Mouse (Mus musculus) neural tube, embryonic 14.5 days (tissue): Measurements from ENCODE around the gene Chmp6. TPM values are rescaled to one million over a fixed set of nuclear protein-coding genes. Genes with fewer than 3 reads are reported as not detected.

Experiments used
- ATAC-seq: fragments of 200-750 bp; cut with Nextera tagmentation; 2 replicates; pipeline ENCODE4 v1.8.0; 2017; ENCODE audit warnings: low read depth, mild to moderate bottlenecking, moderate TSS enrichment, moderate library complexity
- H3K27ac ChIP-seq: fragments of 300-500 bp; sonication (generic); 2 replicates; pipeline ENCODE4 v1.5.1; 2014; ENCODE audit warnings: low read depth, mild to moderate bottlenecking, control low read depth, low read length, moderate library complexity, mixed read lengths
- H3K27me3 ChIP-seq: fragments of 300-500 bp; sonication (generic); 2 replicates; pipeline ENCODE4 v1.6.1; 2014; ENCODE audit warnings: low read length; ENCODE audit not compliant: control insufficient read depth, insufficient read depth
- H3K36me3 ChIP-seq: fragments of 300-500 bp; sonication (generic); 2 replicates; pipeline ENCODE4 v1.6.1; 2014; ENCODE audit warnings: low read length, mixed read lengths; ENCODE audit not compliant: control insufficient read depth, insufficient read depth
- H3K4me1 ChIP-seq: fragments of 300-500 bp; sonication (generic); 2 replicates; pipeline ENCODE4 v1.6.1; 2014; ENCODE audit warnings: low read length; ENCODE audit not compliant: control insufficient read depth, insufficient read depth
- H3K4me2 ChIP-seq: fragments of 300-500 bp; sonication (generic); 2 replicates; pipeline ENCODE4 v1.6.1; 2014; ENCODE audit warnings: mild to moderate bottlenecking, low read depth, low read length, control low read depth
- H3K4me3 ChIP-seq: fragments of 300-500 bp; sonication (generic); 2 replicates; pipeline ENCODE4 v1.5.1; 2014; ENCODE audit warnings: low read depth, low read length, control low read depth, mixed read lengths
- H3K9ac ChIP-seq: fragments of 300-500 bp; sonication (generic); replicated peaks from 2 replicates; pipeline ENCODE4 v1.6.1; 2014; ENCODE audit warnings: low read depth, mild to moderate bottlenecking, control low read depth, low read length, mixed read lengths
- H3K9me3 ChIP-seq: fragments of 300-500 bp; sonication (generic); 2 replicates; pipeline ENCODE4 v1.6.1; 2016; ENCODE audit warnings: low read length; ENCODE audit not compliant: control insufficient read depth
- WGBS: fragments of 180-500 bp; shearing (Covaris S2); extraction: QIAGEN DNeasy Blood & Tissue Kit; methylation state at CpG from one replicate; pipeline ENCODE4 v1.1.7; 2014; 5-methylcytosine and 5-hydroxymethylcytosine counted together
- polyA plus RNA-seq: library from polyadenylated mRNA; unstranded; fragments of >200 nt; fragmentation: Nextera tagmentation; extraction: Ambion mirVana; gene quantifications from 2 replicates; pipeline ENCODE4 v1.2.1, GENCODE M21; 2014

Gene Chmp6
- polyA plus RNA-seq: 92.9 and 101 TPM in 2 replicates

DNA sequence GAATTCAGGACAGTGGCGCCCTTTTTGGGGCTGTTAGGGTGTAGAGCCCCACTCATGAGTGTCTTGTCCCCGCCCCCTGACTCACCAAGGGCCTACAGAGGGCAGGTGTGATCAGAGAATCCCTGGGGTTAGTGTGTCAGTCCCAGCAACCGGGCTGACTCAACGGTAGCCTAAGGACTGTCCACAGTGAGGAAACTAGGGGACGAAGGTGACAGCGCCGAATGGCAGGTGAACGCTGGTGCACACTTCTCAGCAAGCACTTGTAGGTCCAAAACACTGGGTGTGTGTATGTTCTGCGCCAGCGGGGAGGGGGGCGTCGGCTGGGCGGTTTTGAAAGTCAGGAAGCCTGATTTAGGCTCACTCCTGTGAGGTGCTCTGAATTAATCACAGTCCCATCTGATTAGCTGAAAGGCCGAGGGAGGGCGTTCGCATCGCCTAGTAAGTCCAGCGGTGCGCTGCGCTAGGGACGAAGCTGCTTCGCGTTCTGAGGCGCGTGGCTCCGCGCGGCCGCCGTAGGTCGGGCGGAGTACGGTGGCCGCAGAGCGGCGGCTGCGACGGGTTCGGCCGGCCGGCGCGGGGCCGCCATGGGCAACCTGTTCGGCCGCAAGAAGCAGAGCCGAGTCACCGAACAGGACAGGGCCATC is at the start of gene Chmp6:
Gene Chmp6, plus strand, starts transcription at position 151 of the 644 bp plus-strand sequence.
- Histone ChIP-seq H3K27me3 (no peaks in the 10 kb centered on the region), H3K9me3 (no peaks in the 10 kb centered on the region), H3K4me2 (peak within 1 kb of the TSS; percentile 78), H3K4me1 (peaks cover 13% of the 10 kb centered on the region), H3K27ac (peak within 1 kb of the TSS; percentile 65; the same call in 1 of the 2 replicates), H3K36me3 (peaks cover 18% of the 10 kb centered on the region), H3K4me3 (peak within 1 kb of the TSS; percentile 91), H3K9ac (peak within 1 kb of the TSS; percentile 92)
- peak; percentile 74 for ATAC-seq
- 1% methylated on average over 44 of the region's 48 CpGs for WGBS

DNA sequence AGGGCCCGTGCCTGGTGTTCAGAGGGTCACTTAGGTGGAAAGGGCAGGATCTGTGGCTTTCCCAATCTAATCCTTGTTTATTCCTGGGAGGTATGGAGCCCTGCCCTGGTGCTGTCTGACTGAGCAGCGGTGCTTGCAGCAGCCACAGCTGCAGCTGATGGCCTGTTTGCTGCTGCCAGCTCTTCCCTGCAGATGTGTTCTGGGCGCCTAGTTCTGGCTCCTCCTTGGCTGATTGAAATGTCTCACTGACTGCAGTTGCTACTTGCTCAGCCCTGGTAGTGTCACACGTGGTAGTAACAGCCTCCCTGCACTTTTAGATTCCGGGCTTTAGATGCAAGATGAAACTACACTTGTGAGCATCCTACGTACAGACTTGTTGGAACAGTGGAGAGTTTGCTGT is 46.4 kb upstream of the Chmp6 start:
- WGBS: 85% methylated on average over 6 of the region's 6 CpGs

DNA sequence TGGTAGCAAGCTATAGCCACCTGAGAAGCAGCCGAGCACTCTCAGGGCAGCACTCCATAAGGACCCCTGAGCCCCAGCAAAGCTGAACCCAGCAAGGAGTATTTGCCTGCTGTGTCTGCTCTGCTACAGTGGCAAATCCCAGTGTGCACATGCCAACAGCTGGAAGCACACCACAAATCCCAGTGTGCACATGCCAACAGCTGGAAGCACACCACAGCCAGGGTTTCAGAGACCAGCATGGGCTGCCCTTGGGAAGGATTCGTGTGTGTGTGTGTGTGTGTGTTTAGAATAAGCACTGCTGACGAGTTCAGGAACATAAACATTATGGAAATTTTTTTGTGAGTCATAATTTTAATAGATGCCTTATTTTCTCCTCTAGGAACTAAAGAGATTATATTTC is 45.1 kb upstream of the Chmp6 start:
- H3K27ac ChIP-seq: no peak overlapping the region
- WGBS: 72% methylated on average over 3 of the region's 3 CpGs

More for the DNA sequence above, 46.4 kb upstream of the Chmp6 start:
- Histone ChIP-seq H3K4me2 (no peak overlapping the region), H3K9me3 (no peaks in the 10 kb centered on the region), H3K4me3 (no peak overlapping the region), H3K36me3 (peaks cover 6% of the 10 kb centered on the region; the same call in 1 of the 2 replicates), H3K4me1 (0 out of 2 replicates have a peak, but pooled peaks cover 2% of the 10 kb centered on the region), H3K9ac (no peak overlapping the region), H3K27me3 (no peaks in the 10 kb centered on the region), H3K27ac (no peak overlapping the region)
- ATAC-seq: no peak

DNA sequence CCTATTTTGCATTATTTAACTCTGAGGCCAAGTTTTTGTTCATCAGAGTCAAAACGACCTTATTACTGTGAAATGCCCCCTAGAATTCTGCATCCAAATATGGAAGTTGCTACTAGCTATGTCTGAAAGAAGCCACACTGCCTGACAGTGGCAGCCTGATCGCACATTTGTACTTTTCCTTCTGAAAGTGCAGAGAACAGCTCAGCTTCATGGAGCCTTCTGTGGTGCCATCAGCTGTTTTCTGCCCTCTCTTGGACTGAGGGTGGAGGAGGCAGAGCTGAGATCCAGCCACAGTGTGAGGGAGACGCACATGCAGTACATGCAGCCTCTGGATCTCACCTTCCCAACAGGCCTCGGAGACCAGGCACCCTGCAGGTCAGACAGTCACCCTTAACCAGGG is 44.7 kb upstream of the Chmp6 start:
- peaks cover 18% of the 10 kb centered on the region for H3K36me3 ChIP-seq
- no peak overlapping the region for H3K9ac ChIP-seq
- H3K27me3 ChIP-seq: no peaks in the 10 kb centered on the region
- H3K27ac ChIP-seq: no peak overlapping the region
- ATAC-seq: no peak
- H3K4me1 ChIP-seq: 0 out of 2 replicates have a peak, but pooled peaks cover 2% of the 10 kb centered on the region
- no peaks in the 10 kb centered on the region for H3K9me3 ChIP-seq
- no peak overlapping the region for H3K4me3 ChIP-seq
- WGBS: 91% methylated on average over 4 of the region's 4 CpGs
- no peak overlapping the region for H3K4me2 ChIP-seq

More for the DNA sequence above, 45.1 kb upstream of the Chmp6 start:
- ATAC-seq: no peak
- Histone ChIP-seq H3K27me3 (no peaks in the 10 kb centered on the region), H3K4me3 (no peak overlapping the region), H3K36me3 (peaks cover 14% of the 10 kb centered on the region), H3K4me2 (no peak overlapping the region), H3K9ac (no peak overlapping the region), H3K9me3 (no peaks in the 10 kb centered on the region), H3K4me1 (0 out of 2 replicates have a peak, but pooled peaks cover 2% of the 10 kb centered on the region)

DNA sequence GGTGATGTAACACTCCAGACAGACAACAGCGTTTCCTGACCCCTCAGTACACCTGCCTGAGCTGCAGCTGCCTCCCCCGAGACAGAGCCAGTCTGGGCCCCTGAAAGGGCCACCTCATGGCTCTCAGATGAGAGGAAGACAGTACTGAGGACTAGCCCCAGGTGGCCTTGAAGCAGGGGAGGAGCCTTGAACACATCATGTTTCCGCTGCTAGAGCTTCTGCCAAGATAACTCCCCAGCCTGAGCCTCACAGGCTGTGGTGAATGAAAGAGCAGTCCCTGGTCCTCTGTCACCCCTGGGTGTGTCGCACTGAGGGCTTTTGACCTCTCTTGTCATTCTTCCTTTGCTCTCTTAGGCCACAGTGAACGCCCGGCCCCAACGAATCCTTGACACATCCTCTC is 42.1 kb upstream of the Chmp6 start:
- Histone ChIP-seq H3K4me1 (0 out of 2 replicates have a peak, but pooled peaks cover 2% of the 10 kb centered on the region), H3K4me3 (no peak overlapping the region), H3K4me2 (no peak overlapping the region), H3K36me3 (peaks cover 31% of the 10 kb centered on the region), H3K9ac (no peak overlapping the region), H3K27me3 (no peaks in the 10 kb centered on the region), H3K9me3 (no peaks in the 10 kb centered on the region), H3K27ac (no peak overlapping the region)
- WGBS: 88% methylated on average over 7 of the region's 7 CpGs
- ATAC-seq: no peak

DNA sequence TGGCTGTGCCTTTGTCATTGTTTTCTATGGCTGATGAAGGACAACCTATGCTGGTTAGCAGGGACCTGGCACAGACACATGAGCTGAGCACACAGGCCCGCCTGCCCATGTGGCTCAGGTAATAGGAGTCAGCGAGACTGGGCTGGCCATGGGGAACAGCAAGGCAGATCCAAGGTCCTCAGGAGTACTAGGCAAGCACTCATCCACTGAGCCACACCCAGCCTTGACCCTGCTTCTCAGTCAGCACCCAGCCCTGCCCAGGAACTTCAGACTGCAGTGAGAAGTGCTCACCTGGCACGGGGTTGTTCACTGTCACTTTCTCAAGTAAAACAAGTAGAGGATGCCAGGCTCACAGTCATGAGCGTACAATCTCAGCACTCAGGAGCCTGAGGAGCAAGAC is 39.6 kb upstream of the Chmp6 start:
- peaks cover 31% of the 10 kb centered on the region for H3K36me3 ChIP-seq
- ATAC-seq: no peak
- no peak overlapping the region for H3K4me2 ChIP-seq
- no peak overlapping the region for H3K4me3 ChIP-seq
- H3K27ac ChIP-seq: no peak overlapping the region
- no peak overlapping the region for H3K9ac ChIP-seq
- no peaks in the 10 kb centered on the region for H3K9me3 ChIP-seq
- WGBS: 95% methylated on average over 4 of the region's 4 CpGs
- no peaks in the 10 kb centered on the region for H3K27me3 ChIP-seq
- H3K4me1 ChIP-seq: 0 out of 2 replicates have a peak, but pooled peaks cover 2% of the 10 kb centered on the region

DNA sequence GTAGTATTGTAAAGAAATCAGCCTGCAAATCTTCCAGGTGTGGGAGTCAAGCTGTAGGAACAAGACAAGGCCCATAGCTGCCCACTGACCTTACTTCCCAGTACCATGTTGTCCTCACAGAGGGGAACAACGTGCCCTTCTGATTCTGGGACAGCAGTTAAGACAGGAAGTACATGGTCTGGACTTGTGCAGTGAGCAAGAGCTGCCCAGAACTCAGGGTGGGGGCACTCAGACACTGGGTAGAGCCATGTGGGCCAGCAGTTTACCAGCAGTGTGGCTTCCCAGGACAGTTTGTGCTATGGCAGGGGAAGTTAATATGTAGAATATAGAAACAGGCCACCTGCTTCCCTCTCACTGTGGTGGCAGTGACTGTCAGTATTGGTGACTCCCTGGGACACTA is 38.4 kb upstream of the Chmp6 start:
- WGBS: 96% methylated on average over 1 of the region's 1 CpGs
- H3K4me1 ChIP-seq: no peaks in the 10 kb centered on the region
- H3K27ac ChIP-seq: no peak overlapping the region
- H3K9me3 ChIP-seq: no peaks in the 10 kb centered on the region
- no peak overlapping the region for H3K4me3 ChIP-seq
- H3K27me3 ChIP-seq: no peaks in the 10 kb centered on the region
- H3K9ac ChIP-seq: no peak overlapping the region
- peaks cover 36% of the 10 kb centered on the region for H3K36me3 ChIP-seq
- no peak for ATAC-seq
- no peak overlapping the region for H3K4me2 ChIP-seq

DNA sequence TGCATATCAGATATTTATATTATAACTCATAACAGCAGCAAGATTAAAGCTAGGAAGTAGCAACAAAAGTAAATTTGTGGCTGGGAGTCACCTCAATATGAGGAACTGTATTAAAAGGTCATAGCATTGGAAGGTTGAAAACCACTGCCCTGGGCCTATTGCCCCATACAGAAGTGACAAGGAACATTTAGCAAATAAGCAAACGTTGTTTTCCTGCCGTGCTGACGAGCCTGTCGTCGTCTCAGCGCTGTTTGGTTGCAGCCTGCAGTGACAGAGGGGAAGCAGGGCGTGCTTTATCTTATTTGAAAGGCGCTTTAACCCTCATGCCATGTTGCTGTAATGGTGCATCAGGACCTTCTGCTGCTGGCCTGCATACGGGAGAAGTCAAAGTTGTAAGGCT is 37.6 kb upstream of the Chmp6 start:
- no peak overlapping the region for H3K4me2 ChIP-seq
- peaks cover 38% of the 10 kb centered on the region for H3K36me3 ChIP-seq
- no peaks in the 10 kb centered on the region for H3K4me1 ChIP-seq
- H3K27me3 ChIP-seq: no peaks in the 10 kb centered on the region
- H3K9ac ChIP-seq: no peak overlapping the region
- no peaks in the 10 kb centered on the region for H3K9me3 ChIP-seq
- H3K27ac ChIP-seq: no peak overlapping the region
- no peak overlapping the region for H3K4me3 ChIP-seq
- WGBS: 88% methylated on average over 9 of the region's 9 CpGs
- no peak for ATAC-seq

DNA sequence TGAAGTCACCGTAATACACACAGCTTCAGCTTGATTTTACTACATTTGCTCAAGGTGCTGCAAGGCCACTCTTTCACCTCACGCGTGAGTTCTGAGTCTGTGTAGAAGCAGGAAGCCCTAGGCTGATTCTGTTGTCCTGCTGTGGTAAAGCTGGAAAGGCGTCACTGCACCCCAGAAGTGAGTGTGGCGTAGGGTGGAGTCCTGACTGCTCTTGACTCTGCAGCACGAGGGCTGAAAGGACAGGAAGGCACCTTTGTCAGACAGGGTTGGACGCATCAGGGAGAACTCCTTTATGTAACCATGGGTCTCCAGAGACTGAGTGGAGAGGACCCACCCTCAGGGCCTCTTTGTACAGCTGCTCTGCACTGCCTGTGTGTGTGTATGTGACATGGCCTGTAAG is 36.1 kb upstream of the Chmp6 start:
- no peak overlapping the region for H3K4me3 ChIP-seq
- no peak overlapping the region for H3K4me2 ChIP-seq
- no peaks in the 10 kb centered on the region for H3K9me3 ChIP-seq
- no peak overlapping the region for H3K9ac ChIP-seq
- H3K36me3 ChIP-seq: peaks cover 29% of the 10 kb centered on the region
- 88% methylated on average over 7 of the region's 7 CpGs for WGBS
- no peaks in the 10 kb centered on the region for H3K4me1 ChIP-seq
- no peak overlapping the region for H3K27ac ChIP-seq
- ATAC-seq: no peak
- H3K27me3 ChIP-seq: no peaks in the 10 kb centered on the region
